Mouse (Mus musculus) large intestine, adult 2 months (tissue): ENCODE results near the gene Ss18l2. TPM values are rescaled to one million over a fixed set of nuclear protein-coding genes. Genes with fewer than 3 reads are reported as not detected.

Experiments used
- DNase-seq: peaks from one replicate; pipeline ENCODE4 v3.0.0-alpha.2; 2012; ENCODE audit warnings: low read depth, low spot score
- WGBS: fragments of 180-500 bp; shearing (Covaris S2); methylation state at CpG from one replicate; pipeline ENCODE4 v1.1.7; 2018; 5-methylcytosine and 5-hydroxymethylcytosine counted together
- polyA plus RNA-seq: library from polyadenylated mRNA; depleted of rRNA; stranded (reverse); fragments of >200 nt; gene quantifications from 2 replicates; pipeline ENCODE4 v1.2.3, GENCODE M21; 2012; rRNA removed

The Ss18l2 gene
- polyA plus RNA-seq, 1 experiment: 25.3 TPM

GRCm38 (mm10) chr9:121756785-121757184 lies 46.7 kb downstream of the Ss18l2 start:
- no peak for DNase-seq
- 81% methylated on average over 3 of the region's 3 CpGs for WGBS

DNA sequence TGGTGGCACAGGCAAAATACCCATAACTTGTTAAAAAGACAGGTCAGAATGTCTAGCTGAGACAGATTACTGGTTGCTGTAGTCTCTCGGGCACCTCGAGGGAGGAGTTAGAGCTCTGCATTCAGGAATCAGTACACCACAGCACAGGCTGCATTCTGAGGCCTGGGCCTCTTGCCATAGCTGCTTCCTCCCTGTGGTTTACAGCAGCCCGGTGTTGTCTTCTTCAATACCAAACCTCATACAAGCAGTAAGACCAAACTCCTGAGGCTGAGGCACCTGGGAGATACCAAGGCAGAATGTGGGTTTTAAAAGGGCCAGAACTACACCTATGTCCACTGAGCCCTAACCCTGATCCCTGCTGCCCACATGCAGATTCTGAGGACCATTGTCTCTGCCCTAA lies 47.3 kb downstream of the Ss18l2 start:
- WGBS: 52% methylated on average over 3 of the region's 3 CpGs
- DNase-seq: no peak

DNA sequence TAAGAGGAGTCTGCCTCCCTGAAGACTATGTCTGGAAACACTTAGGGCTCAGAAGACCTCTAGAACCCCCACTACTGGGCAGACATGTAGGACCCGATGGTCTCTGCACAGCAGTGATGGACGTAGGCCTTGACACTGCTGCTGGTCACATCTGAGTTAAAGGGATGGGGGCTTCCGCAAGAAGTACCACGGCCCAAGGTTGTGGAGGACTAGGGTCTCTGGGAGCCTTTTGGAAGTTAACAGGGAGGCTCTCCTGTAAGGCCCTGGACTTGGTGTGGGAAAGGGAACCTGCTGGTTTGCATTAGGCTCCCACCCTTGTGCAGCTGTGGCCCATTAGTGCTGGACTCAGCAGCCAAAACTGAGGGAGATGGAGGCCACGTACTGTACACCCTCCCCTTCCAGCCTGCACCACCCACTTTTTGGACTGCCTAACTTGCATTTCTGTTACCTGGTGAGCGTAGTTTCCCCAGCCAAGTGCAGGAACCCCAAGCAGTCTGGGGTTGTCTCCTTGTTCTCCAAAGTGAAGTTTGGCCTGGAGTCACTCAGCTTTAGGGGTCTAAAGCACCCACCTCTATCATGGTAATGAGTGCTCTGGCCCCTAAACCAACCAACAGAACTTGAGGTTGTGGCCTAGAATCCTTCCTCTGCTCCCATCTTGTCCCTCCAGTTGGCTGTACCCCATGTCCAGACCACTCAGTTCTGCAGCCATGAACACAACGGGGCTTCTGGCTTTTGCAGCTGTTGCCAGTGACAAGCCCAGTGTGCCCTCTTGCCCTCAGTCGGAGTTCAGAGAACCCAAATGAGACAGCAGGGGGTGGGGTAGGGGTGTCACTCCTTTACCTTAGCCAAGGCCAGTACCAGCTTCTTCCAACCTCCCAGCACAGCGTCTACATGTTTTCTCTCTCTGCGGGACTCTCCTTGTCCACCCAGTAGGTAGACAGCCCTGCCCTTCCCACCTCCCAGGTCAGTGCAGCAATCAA lies 48.0 kb downstream of the Ss18l2 start:
- no peak for DNase-seq
- 52% methylated on average over 10 of the region's 10 CpGs for WGBS

GRCm38 (mm10) chr9:121759091-121760081 lies 49.3 kb downstream of the Ss18l2 start, which contains the start of gene Zfp651:
Gene Zfp651, plus strand, starts transcription at chr9:121759330.
- no peak for DNase-seq

GRCm38 (mm10) chr9:121760271-121761090 lies 50.4 kb downstream of the Ss18l2 start:
- DNase-seq: no peak
- 3% methylated on average over 42 of the region's 43 CpGs for WGBS

More at GRCm38 (mm10) chr9:121759091-121760081, 49.3 kb downstream of the Ss18l2 start, which contains the start of gene Zfp651:
- 2% methylated on average over 97 of the region's 97 CpGs for WGBS

DNA sequence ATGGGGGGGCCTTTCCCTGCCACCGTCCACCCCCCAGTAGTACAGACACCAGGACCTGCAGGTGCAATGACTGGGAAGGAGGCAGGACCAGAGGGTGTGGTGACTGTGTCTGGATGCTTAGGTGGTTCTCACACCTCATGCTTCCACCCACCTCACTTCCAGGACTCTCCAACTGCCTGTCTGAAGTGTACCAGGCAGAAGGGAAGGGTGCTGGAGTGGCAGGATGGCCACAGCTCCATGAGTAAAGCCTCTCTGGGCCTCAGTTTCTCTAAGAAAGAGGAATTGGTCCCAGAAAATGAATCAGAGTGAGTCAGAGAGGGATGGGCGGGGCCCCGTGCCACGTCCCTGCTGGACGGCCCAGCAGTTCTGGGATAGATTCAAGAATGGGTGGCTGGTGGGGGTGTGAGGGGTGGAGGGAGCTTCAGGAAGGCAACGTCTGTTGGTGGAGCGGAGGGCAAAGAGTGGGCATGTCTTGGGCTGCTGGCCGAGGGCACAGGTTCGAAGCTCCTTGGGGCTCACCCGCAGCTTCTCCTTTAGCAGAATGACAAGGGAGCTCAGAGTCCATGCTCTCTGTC lies 51.0 kb downstream of the Ss18l2 start:
- DNase-seq: no peak
- 48% methylated on average over 10 of the region's 10 CpGs for WGBS

GRCm38 (mm10) chr9:121761787-121762186 lies 51.7 kb downstream of the Ss18l2 start:
- DNase-seq: no peak
- 79% methylated on average over 8 of the region's 8 CpGs for WGBS

DNA sequence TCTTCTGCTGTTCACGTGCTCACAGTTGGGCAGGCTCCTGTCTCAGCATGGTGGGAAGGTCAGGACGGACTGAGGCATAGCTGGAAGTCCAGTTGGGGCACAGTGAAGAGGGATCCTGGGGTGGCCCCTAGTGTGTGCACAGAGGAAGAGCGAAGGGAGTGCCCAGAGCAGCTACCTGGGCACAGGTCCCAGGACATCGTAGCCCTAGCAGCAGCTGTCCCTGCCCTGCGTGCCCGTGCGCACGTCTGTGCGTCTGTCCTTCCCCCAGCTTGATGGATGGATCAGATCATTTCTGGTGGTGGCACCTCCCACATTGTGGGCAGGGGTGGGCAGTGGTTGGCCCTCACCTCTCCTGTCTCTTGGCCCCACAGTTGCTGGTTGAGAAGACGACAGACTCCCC lies 52.1 kb downstream of the Ss18l2 start:
- WGBS: 85% methylated on average over 10 of the region's 10 CpGs
- DNase-seq: no peak

DNA sequence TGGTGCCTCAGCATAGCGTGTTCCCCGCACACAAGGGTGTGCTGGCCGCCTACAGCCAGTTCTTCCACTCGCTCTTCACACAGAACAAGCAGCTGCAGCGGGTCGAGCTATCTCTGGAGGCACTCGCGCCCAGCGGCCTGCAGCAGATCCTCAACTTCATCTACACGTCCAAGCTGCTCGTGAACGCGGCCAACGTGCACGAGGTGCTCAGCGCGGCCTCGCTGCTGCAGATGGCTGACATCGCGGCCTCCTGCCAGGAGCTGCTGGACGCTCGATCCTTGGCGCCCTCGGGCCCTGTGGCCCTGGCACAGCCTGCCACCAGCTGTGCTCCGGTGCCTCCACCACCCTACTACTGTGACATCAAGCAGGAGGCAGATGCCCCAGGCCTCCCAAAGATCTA lies 52.6 kb downstream of the Ss18l2 start:
- no peak for DNase-seq
- WGBS: 91% methylated on average over 25 of the region's 25 CpGs

Other genes starting within 250 kb of the Ss18l2 start
- gene Cck, start 214.6 kb upstream of the Ss18l2 start, polyA plus RNA-seq: 35.1 and 63.8 TPM in 2 replicates
- 0.09 TPM in 1 of 2 replicates, not detected in the other for gene Lyzl4, start 68.2 kb upstream of the Ss18l2 start, polyA plus RNA-seq
- 37.9 and 95.5 TPM in 2 replicates for gene Vipr1, start 67.6 kb upstream of the Ss18l2 start, polyA plus RNA-seq
- 4.7 and 17.9 TPM in 2 replicates for gene Sec22c, start 4.8 kb upstream of the Ss18l2 start, polyA plus RNA-seq
- gene Nktr, start 8.8 kb downstream of the Ss18l2 start, polyA plus RNA-seq: 24.5 and 52.2 TPM in 2 replicates
- gene Zfp651, start 49.0 kb downstream of the Ss18l2 start, polyA plus RNA-seq: 8.1 and 9.4 TPM in 2 replicates
- gene Klhl40, start 67.3 kb downstream of the Ss18l2 start, polyA plus RNA-seq: 0.06 and 0.11 TPM in 2 replicates
- gene Hhatl, start 82.2 kb downstream of the Ss18l2 start, polyA plus RNA-seq: 4.2 and 4.9 TPM in 2 replicates
- 0.21 and 0.30 TPM in 2 replicates for gene Ccdc13, start 129.1 kb downstream of the Ss18l2 start, polyA plus RNA-seq
- 18.4 and 29.0 TPM in 2 replicates for gene Higd1a, start 148.0 kb downstream of the Ss18l2 start, polyA plus RNA-seq
- gene Ackr2, start 188.0 kb downstream of the Ss18l2 start, polyA plus RNA-seq: 1.5 TPM in 2 replicates
- gene Cyp8b1, start 206.0 kb downstream of the Ss18l2 start, polyA plus RNA-seq: 0.07 and 0.09 TPM in 2 replicates
- gene Fam198a, start 240.7 kb downstream of the Ss18l2 start, polyA plus RNA-seq: 0.72 and 0.86 TPM in 2 replicates